Mouse (Mus musculus) monocyte, adult 5-6 weeks (primary cell): ENCODE data around the gene Zfp39. TPM values are rescaled to one million over a fixed set of nuclear protein-coding genes. Genes with fewer than 3 reads are reported as not detected.
"Not testable (repeated sequence)": the region's sequence is repeated elsewhere in the genome, so short reads cannot be mapped to it uniquely, and the experiment has no call there.

Experiments
- ATAC-seq: fragments of 153-309, 156-312 bp; replicated peaks from 2 replicates; pipeline ENCODE4 v1.8.0; 2017; ENCODE audit warnings: mild to moderate bottlenecking; ENCODE audit not compliant: low TSS enrichment, insufficient number of reproducible peaks, severe bottlenecking, poor library complexity, low FRiP score
- total RNA-seq: library from RNA; stranded (forward); fragments of 200-1000, 200-491, 200-594 nt; gene quantifications from 3 replicates; pipeline ENCODE4 v1.2.3, GENCODE M21; 2017

Zfp39 gene
- total RNA-seq, 1 experiment from 2014 or later: 9.4 TPM

GRCm38 (mm10) chr11:58867039-58867953, 36.7 kb downstream of the Zfp39 start, which contains the start of gene 2810021J22Rik:
Gene 2810021J22Rik, plus strand, starts transcription at chr11:58867216.
- peak; percentile 78 for ATAC-seq

- ATAC-seq: no peak
Measured at GRCm38 (mm10) chr11:58860744-58861143, 43.3 kb downstream of the Zfp39 start.

- no peak for ATAC-seq
Measured at GRCm38 (mm10) chr11:58849731-58850130, 54.3 kb downstream of the Zfp39 start.

- ATAC-seq: no peak
Measured at GRCm38 (mm10) chr11:58847636-58848035, 56.4 kb downstream of the Zfp39 start.

- ATAC-seq: peak; percentile 100
Measured at GRCm38 (mm10) chr11:58846919-58847461, 57.0 kb downstream of the Zfp39 start, which contains the start of gene Gm12258. Gene Gm12258, plus strand, starts transcription at chr11:58847158.

- ATAC-seq: not testable (repeated sequence)
Measured at GRCm38 (mm10) chr11:58838951-58839350, 65.1 kb downstream of the Zfp39 start, which contains the start of gene Olfr311. Gene Olfr311, plus strand, starts transcription at chr11:58839251.

Other genes starting within 250 kb of the Zfp39 start
- gene Olfr322, start 245.4 kb downstream of the Zfp39 start, total RNA-seq: not detected in 3 replicates
- gene Olfr320, start 223.1 kb downstream of the Zfp39 start, total RNA-seq: not detected in 3 replicates
- not detected in 3 replicates for gene Olfr319, start 205.1 kb downstream of the Zfp39 start, total RNA-seq
- gene Olfr318, start 180.2 kb downstream of the Zfp39 start, total RNA-seq: not detected in 3 replicates
- gene Olfr317, start 165.0 kb downstream of the Zfp39 start, total RNA-seq: not detected in 3 replicates
- not detected in 3 replicates for gene Olfr316, start 151.5 kb downstream of the Zfp39 start, total RNA-seq
- gene Olfr315, start 131.0 kb downstream of the Zfp39 start, total RNA-seq: not detected in 3 replicates
- gene Olfr314, start 121.3 kb downstream of the Zfp39 start, total RNA-seq: not detected in 3 replicates
- not detected in 3 replicates for gene Fam183b, start 102.3 kb downstream of the Zfp39 start, total RNA-seq
- not detected in 3 replicates for gene Olfr313, start 89.2 kb downstream of the Zfp39 start, total RNA-seq
- gene Olfr312, start 75.0 kb downstream of the Zfp39 start, total RNA-seq: not detected in 3 replicates
- gene Olfr311, start 65.0 kb downstream of the Zfp39 start, total RNA-seq: not detected in 3 replicates
- gene Gm12258, start 57.1 kb downstream of the Zfp39 start, total RNA-seq: 4.3 to 16.7 TPM (median 6.6 TPM) in 3 replicates
- gene 2810021J22Rik, start 37.0 kb downstream of the Zfp39 start, total RNA-seq: 3.4 to 10.0 TPM (median 3.9 TPM) in 3 replicates
- gene Btnl10, start 13.7 kb upstream of the Zfp39 start, total RNA-seq: not detected in 3 replicates
- 42.2 to 79.7 TPM (median 47.8 TPM) in 3 replicates for gene Rnf187, start 34.7 kb upstream of the Zfp39 start, total RNA-seq
- gene Hist3h2ba, start 44.7 kb upstream of the Zfp39 start, total RNA-seq: 1.7 TPM in 2 of 3 replicates, not detected in the other
- gene Hist3h2a, start 50.5 kb upstream of the Zfp39 start, total RNA-seq: 35.6 to 52.4 TPM (median 42.1 TPM) in 3 replicates
- 0.29 TPM in 1 of 3 replicates, not detected in the others for gene Trim17, start 50.5 kb upstream of the Zfp39 start, total RNA-seq
- 32.0 to 47.3 TPM (median 32.7 TPM) in 3 replicates for gene Trim11, start 73.9 kb upstream of the Zfp39 start, total RNA-seq
- gene Obscn, start 232.2 kb upstream of the Zfp39 start, total RNA-seq: under 0.01 to 0.58 TPM in 2 of 3 replicates, not detected in the other